Mouse (Mus musculus) right cerebral cortex, adult 18-20 months (tissue): ENCODE data around the gene Tomm5.
"Not testable (repeated sequence)": the region's sequence is repeated elsewhere in the genome, so short reads cannot be mapped to it uniquely, and the experiment has no call there.

Experiments used
- DNase-seq: peaks from one replicate; pipeline ENCODE4 v3.0.0; 2022; ENCODE audit warnings: mixed read lengths

The Tomm5 gene

GRCm38 (mm10) chr4:45066036-45066730, 41.7 kb downstream of the Tomm5 start:
- no peak for DNase-seq

DNA sequence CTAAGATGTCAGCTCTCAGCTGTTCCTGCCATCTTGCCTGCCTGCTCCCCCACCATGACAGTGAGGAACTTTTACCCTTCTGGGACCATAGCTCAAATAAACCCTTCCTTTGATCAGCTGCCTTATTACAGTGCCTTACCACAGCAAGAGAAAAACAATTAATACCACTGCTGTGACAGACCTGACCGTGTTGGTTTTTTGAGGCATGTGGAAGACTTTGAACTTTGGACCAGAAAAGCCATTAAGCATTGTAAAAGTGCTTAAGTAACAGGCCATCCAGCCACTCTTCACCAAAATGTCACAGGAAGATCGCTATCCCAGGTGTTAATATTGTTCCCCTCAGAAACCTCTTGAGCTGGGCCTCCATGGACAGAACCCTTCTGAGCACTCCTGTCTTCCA, 43.3 kb downstream of the Tomm5 start:
- no peak for DNase-seq

DNA sequence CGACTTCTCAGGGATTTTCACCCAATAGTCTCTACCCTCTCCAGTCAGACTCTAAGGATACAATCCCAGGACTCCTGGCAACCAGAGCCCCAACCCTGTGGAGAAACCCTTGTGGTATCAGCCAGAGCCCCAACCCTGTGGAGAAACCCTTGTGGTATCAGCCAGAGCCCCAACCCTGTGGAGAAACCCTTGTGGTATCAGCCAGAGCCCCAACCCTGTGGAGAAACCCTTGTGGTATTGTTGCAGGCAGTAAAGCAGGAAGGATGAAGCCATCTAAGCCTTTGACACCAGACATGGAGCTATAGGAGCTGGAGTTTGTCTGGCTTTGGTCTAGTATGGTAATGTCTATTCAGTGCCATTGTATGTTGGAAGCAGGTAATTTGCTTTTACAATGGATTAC, 44.1 kb downstream of the Tomm5 start:
- DNase-seq = not testable (repeated sequence)

DNA sequence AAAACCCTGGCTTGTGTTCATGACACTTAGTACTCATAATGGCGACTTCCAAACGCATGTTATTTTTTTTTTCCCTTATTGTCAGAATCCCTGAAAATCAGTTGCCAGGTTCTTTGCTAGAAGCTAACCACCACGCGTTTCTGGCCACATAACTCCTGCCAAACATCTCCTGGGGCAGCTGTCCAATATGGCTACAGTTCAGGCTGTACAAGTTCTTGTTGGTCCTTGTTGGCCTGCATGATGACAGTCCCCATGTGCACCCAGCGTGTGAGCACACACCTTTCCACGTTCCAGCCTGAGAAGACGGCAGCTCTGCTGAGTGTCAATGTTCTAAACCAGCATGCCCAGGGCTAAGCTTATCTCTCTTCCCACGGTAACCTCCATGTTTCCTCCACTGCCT, 52.5 kb downstream of the Tomm5 start:
- no peak for DNase-seq
